44 mouse cellular contexts compared by ENCODE assay signal in genomic region chr11:83406391-83406790, GRCm38 (mm10). TPM values are rescaled to one million over a fixed set of nuclear protein-coding genes. Genes with fewer than 3 reads are reported as not detected.
"Had no signal": no experiment of that assay in that cellular context is flagged by ENCODE, and none has a peak within 500 bp of the region (broad histone marks: within the 10 kb centered on the region; RNA-seq: fewer than 3 reads in every experiment).

No protein-coding gene starts in this region.

- DNase-seq: left cerebral cortex, postnatal 4 days; liver; liver, embryonic 13.5 days; liver, postnatal 0 days; lung, adult 18-20 months; lung, adult 2 months; lung, embryonic 14.5 days; lung, postnatal 10 days; lung, postnatal 14 days; lung, postnatal 36 days; lung, postnatal 4 days; midbrain, embryonic 14.5 days had no signal

- H3K4me3 ChIP-seq: limb, embryonic 10.5 days; limb, embryonic 12.5 days; limb, embryonic 13.5 days; limb, embryonic 15.5 days; liver, embryonic 12.5 days; liver, embryonic 13.5 days; liver, embryonic 15.5 days; lung, embryonic 15.5 days; megakaryocyte, embryonic 14.5 days; midbrain, embryonic 10.5 days; midbrain, embryonic 12.5 days; midbrain, embryonic 13.5 days; midbrain, embryonic 15.5 days; myocyte; neural tube, embryonic 12.5 days had no signal

- ATAC-seq: liver, embryonic 12.5 days; liver, postnatal 0 days; lung, postnatal 0 days; midbrain, embryonic 13.5 days; midbrain, embryonic 15.5 days; midbrain, embryonic 16.5 days had no signal

- H3K9me3 ChIP-seq: limb, embryonic 10.5 days; limb, embryonic 12.5 days; limb, embryonic 13.5 days; limb, embryonic 15.5 days; liver, embryonic 12.5 days; liver, embryonic 13.5 days; liver, embryonic 15.5 days; lung, embryonic 15.5 days; megakaryocyte, embryonic 14.5 days; midbrain, embryonic 10.5 days; midbrain, embryonic 12.5 days; midbrain, embryonic 13.5 days; midbrain, embryonic 15.5 days; neural tube, embryonic 12.5 days had no signal

- H3K4me1 ChIP-seq: liver, embryonic 15.5 days had no signal

- H3K9ac ChIP-seq: limb, embryonic 12.5 days; limb, embryonic 13.5 days; limb, embryonic 15.5 days; liver, embryonic 12.5 days; liver, embryonic 13.5 days; liver, embryonic 14.5 days; liver, embryonic 15.5 days; liver, postnatal 0 days; lung, embryonic 14.5 days; lung, embryonic 15.5 days; midbrain, embryonic 12.5 days; midbrain, embryonic 13.5 days; midbrain, embryonic 15.5 days; neural tube, embryonic 12.5 days had no signal

- H3K27ac ChIP-seq: limb, embryonic 10.5 days; limb, embryonic 12.5 days; limb, embryonic 13.5 days; limb, embryonic 15.5 days; liver, embryonic 12.5 days; liver, embryonic 13.5 days; liver, embryonic 14.5 days; liver, embryonic 15.5 days; lung, embryonic 15.5 days; macrophage; midbrain, embryonic 10.5 days; midbrain, embryonic 12.5 days; midbrain, embryonic 13.5 days; midbrain, embryonic 15.5 days; neural tube, embryonic 12.5 days had no signal

- H3K27me3 ChIP-seq: midbrain, embryonic 13.5 days; midbrain, embryonic 15.5 days; neural tube, embryonic 12.5 days had no signal

- H3K4me2 ChIP-seq: limb, embryonic 12.5 days; limb, embryonic 13.5 days; limb, embryonic 15.5 days; liver, embryonic 11.5 days; liver, embryonic 12.5 days; liver, embryonic 13.5 days; liver, embryonic 15.5 days; lung, embryonic 14.5 days; lung, embryonic 15.5 days; midbrain, embryonic 11.5 days; midbrain, embryonic 12.5 days; midbrain, embryonic 13.5 days; midbrain, embryonic 15.5 days; neural tube, embryonic 12.5 days had no signal

RNA-seq across cellular contexts. Expression of gene Rasl10b, which starts 2.5 kb away (rescaled TPM):
- total RNA-seq: megakaryocyte progenitor cell, adult 5-6 weeks; megakaryocyte, adult 5-6 weeks; monocyte, adult 5-6 weeks had no signal
- polyA plus RNA-seq: liver, postnatal 0 days had no signal

RNA-seq across cellular contexts. Expression of gene Gas2l2, which starts 22.9 kb away (rescaled TPM):
- total RNA-seq: liver, adult 2 months; megakaryocyte, adult 5-6 weeks; megakaryocyte-erythroid progenitor cell, adult 5-6 weeks; monocyte, adult 5-6 weeks had no signal
- polyA plus RNA-seq: limb, embryonic 10.5 days; limb, embryonic 11.5 days; limb, embryonic 12.5 days; limb, embryonic 13.5 days; liver, adult 2 months; liver, embryonic 11.5 days; liver, embryonic 12.5 days; liver, embryonic 13.5 days; liver, embryonic 14.5 days; liver, embryonic 15.5 days; liver, embryonic 16.5 days; liver, postnatal 0 days; lung, embryonic 14.5 days; macrophage; midbrain, embryonic 10.5 days; midbrain, embryonic 11.5 days; midbrain, embryonic 12.5 days; myocyte; neural tube, embryonic 12.5 days had no signal

RNA-seq across cellular contexts. Expression of gene 1700020L24Rik, which starts 31.1 kb away (rescaled TPM):
- total RNA-seq: left cerebral cortex, postnatal 10 days; left cerebral cortex, postnatal 14 days; left cerebral cortex, postnatal 25 days; liver, adult 2 months; megakaryocyte-erythroid progenitor cell, adult 5-6 weeks; midbrain, postnatal 0 days had no signal
- polyA plus RNA-seq: liver, adult 2 months; lung, adult 2 months; lung, embryonic 16.5 days; macrophage; midbrain, embryonic 13.5 days had no signal

RNA-seq across cellular contexts. Expression of gene Mmp28, which starts 56.5 kb away (rescaled TPM):
- total RNA-seq: monocyte, adult 5-6 weeks had no signal
